Mouse (Mus musculus): ENCODE data around the gene Fmod. TPM values are rescaled to one million over a fixed set of nuclear protein-coding genes. Genes with fewer than 3 reads are reported as not detected.
A peak's percentile ranks its signal among the peaks of the same experiment; 100 is the strongest.

Gene Fmod
- polyA plus RNA-seq, 1 experiment = not detected

- 75% methylated on average over 4 of the region's 4 CpGs for WGBS
- TF ChIP-seq POLR2A (IDR thresholded peaks at IDR 0.05; ENCODE audit: borderline replicate concordance, control insufficient read depth, low read depth, low read length) = no peak
- Histone ChIP-seq H3K27ac (ENCODE audit: control insufficient read depth, insufficient read depth, low read depth, low read length, poor library complexity) (no peak overlapping the region), H3K4me1 (ENCODE audit: control insufficient read depth, insufficient read depth, low read length) (peaks cover 7% of the 10 kb centered on the region; the same call in 1 of the 2 replicates), H3K4me3 (replicated peaks; ENCODE audit: control insufficient read depth, low read depth, low read length) (no peak overlapping the region)
Observed at GRCm38 (mm10) chr1:134080406-134080805, 43.4 kb downstream of the Fmod start.

GRCm38 (mm10) chr1:134080881-134081450 is 43.9 kb downstream of the Fmod start:
- H3K4me3 ChIP-seq (replicated peaks; ENCODE audit: control insufficient read depth, low read depth, low read length) = no peak overlapping the region
- TF ChIP-seq CTCF (IDR thresholded peaks at IDR 0.05; ENCODE audit: control insufficient read depth, insufficient read depth, low read length) = no peak
- TF ChIP-seq POLR2A (IDR thresholded peaks at IDR 0.05; ENCODE audit: borderline replicate concordance, control insufficient read depth, low read depth, low read length) = no peak
- no peak overlapping the region for H3K27ac ChIP-seq (ENCODE audit: control insufficient read depth, insufficient read depth, low read depth, low read length, poor library complexity)
- peaks cover 7% of the 10 kb centered on the region; the same call in 1 of the 2 replicates for H3K4me1 ChIP-seq (ENCODE audit: control insufficient read depth, insufficient read depth, low read length)
- WGBS = 87% methylated on average over 5 of the region's 5 CpGs

- Histone ChIP-seq H3K4me3 (replicated peaks; ENCODE audit: control insufficient read depth, low read depth, low read length) (no peak overlapping the region), H3K4me1 (ENCODE audit: control insufficient read depth, insufficient read depth, low read length) (peaks cover 7% of the 10 kb centered on the region; the same call in 1 of the 2 replicates), H3K27ac (ENCODE audit: control insufficient read depth, insufficient read depth, low read depth, low read length, poor library complexity) (peak overlapping the region; percentile 7)
- no peak for TF ChIP-seq POLR2A (IDR thresholded peaks at IDR 0.05; ENCODE audit: borderline replicate concordance, control insufficient read depth, low read depth, low read length)
- TF ChIP-seq CTCF (IDR thresholded peaks at IDR 0.05; ENCODE audit: control insufficient read depth, insufficient read depth, low read length) = no peak
- 33% methylated on average over 11 of the region's 11 CpGs for WGBS
Observed at GRCm38 (mm10) chr1:134082987-134083516, 46.0 kb downstream of the Fmod start.

- no peak overlapping the region for H3K4me3 ChIP-seq (replicated peaks; ENCODE audit: control insufficient read depth, low read depth, low read length)
- peaks cover 7% of the 10 kb centered on the region; the same call in 1 of the 2 replicates for H3K4me1 ChIP-seq (ENCODE audit: control insufficient read depth, insufficient read depth, low read length)
- WGBS = 48% methylated on average over 8 of the region's 8 CpGs
- TF ChIP-seq POLR2A (IDR thresholded peaks at IDR 0.05; ENCODE audit: borderline replicate concordance, control insufficient read depth, low read depth, low read length) (no peak), CTCF (IDR thresholded peaks at IDR 0.05; ENCODE audit: control insufficient read depth, insufficient read depth, low read length) (no peak)
- H3K27ac ChIP-seq (ENCODE audit: control insufficient read depth, insufficient read depth, low read depth, low read length, poor library complexity) = peak overlapping the region; percentile 12
Observed at GRCm38 (mm10) chr1:134083676-134084075, 46.6 kb downstream of the Fmod start.

GRCm38 (mm10) chr1:134084128-134084527 is 47.1 kb downstream of the Fmod start:
- H3K4me3 ChIP-seq (replicated peaks; ENCODE audit: control insufficient read depth, low read depth, low read length) = no peak overlapping the region
- TF ChIP-seq POLR2A (IDR thresholded peaks at IDR 0.05; ENCODE audit: borderline replicate concordance, control insufficient read depth, low read depth, low read length) (no peak), CTCF (IDR thresholded peaks at IDR 0.05; ENCODE audit: control insufficient read depth, insufficient read depth, low read length) (no peak)
- WGBS = 72% methylated on average over 3 of the region's 3 CpGs
- H3K4me1 ChIP-seq (ENCODE audit: control insufficient read depth, insufficient read depth, low read length) = peaks cover 7% of the 10 kb centered on the region; the same call in 1 of the 2 replicates
- H3K27ac ChIP-seq (ENCODE audit: control insufficient read depth, insufficient read depth, low read depth, low read length, poor library complexity) = no peak overlapping the region; the same call in 1 of the 2 replicates

GRCm38 (mm10) chr1:134086017-134086416 is 49.0 kb downstream of the Fmod start:
- H3K4me3 ChIP-seq (replicated peaks; ENCODE audit: control insufficient read depth, low read depth, low read length) = no peak overlapping the region
- 52% methylated on average over 3 of the region's 3 CpGs for WGBS
- no peak overlapping the region for H3K27ac ChIP-seq (ENCODE audit: control insufficient read depth, insufficient read depth, low read depth, low read length, poor library complexity)
- TF ChIP-seq POLR2A (IDR thresholded peaks at IDR 0.05; ENCODE audit: borderline replicate concordance, control insufficient read depth, low read depth, low read length) (no peak), CTCF (IDR thresholded peaks at IDR 0.05; ENCODE audit: control insufficient read depth, insufficient read depth, low read length) (no peak)
- H3K4me1 ChIP-seq (ENCODE audit: control insufficient read depth, insufficient read depth, low read length) = peaks cover 7% of the 10 kb centered on the region; the same call in 1 of the 2 replicates

- peaks cover 8% of the 10 kb centered on the region; the same call in 1 of the 2 replicates for H3K4me1 ChIP-seq (ENCODE audit: control insufficient read depth, insufficient read depth, low read length)
Observed at GRCm38 (mm10) chr1:134086811-134087398, 49.9 kb downstream of the Fmod start.

GRCm38 (mm10) chr1:134089074-134089473 is 52.0 kb downstream of the Fmod start:
- Histone ChIP-seq H3K4me1 (ENCODE audit: control insufficient read depth, insufficient read depth, low read length) (peaks cover 11% of the 10 kb centered on the region; the same call in 1 of the 2 replicates), H3K27ac (ENCODE audit: control insufficient read depth, insufficient read depth, low read depth, low read length, poor library complexity) (no peak overlapping the region), H3K4me3 (replicated peaks; ENCODE audit: control insufficient read depth, low read depth, low read length) (no peak overlapping the region)
- TF ChIP-seq CTCF (IDR thresholded peaks at IDR 0.05; ENCODE audit: control insufficient read depth, insufficient read depth, low read length) (no peak), POLR2A (IDR thresholded peaks at IDR 0.05; ENCODE audit: borderline replicate concordance, control insufficient read depth, low read depth, low read length) (no peak)
- 84% methylated on average over 7 of the region's 7 CpGs for WGBS

More at GRCm38 (mm10) chr1:134086811-134087398, 49.9 kb downstream of the Fmod start:
- Histone ChIP-seq H3K27ac (ENCODE audit: control insufficient read depth, insufficient read depth, low read depth, low read length, poor library complexity) (peak overlapping the region; percentile 21; the same call in 1 of the 2 replicates), H3K4me3 (replicated peaks; ENCODE audit: control insufficient read depth, low read depth, low read length) (no peak overlapping the region)
- 64% methylated on average over 16 of the region's 16 CpGs for WGBS
- no peak for TF ChIP-seq POLR2A (IDR thresholded peaks at IDR 0.05; ENCODE audit: borderline replicate concordance, control insufficient read depth, low read depth, low read length)
- TF ChIP-seq CTCF (IDR thresholded peaks at IDR 0.05; ENCODE audit: control insufficient read depth, insufficient read depth, low read length) = no peak

Measured in bone marrow, adult 2 months (tissue).